Mouse (Mus musculus) thymus, adult 2 months (tissue): ENCODE measurements around the gene Mettl23. TPM values are rescaled to one million over a fixed set of nuclear protein-coding genes. Genes with fewer than 3 reads are reported as not detected.

ENCODE experiments used
- DNase-seq: peaks from one replicate; pipeline ENCODE4 v3.0.0; 2021
- H3K27ac ChIP-seq: fragments of 200-500 bp; 2 replicates; pipeline ENCODE4 v1.5.1; 2012; ENCODE audit warnings: low read length, control low read depth; ENCODE audit not compliant: control insufficient read depth, insufficient read depth
- H3K27me3 ChIP-seq: fragments of 200-500 bp; 2 replicates; pipeline ENCODE4 v1.6.1; 2012; ENCODE audit warnings: mild to moderate bottlenecking, low read length, moderate library complexity, mixed read lengths; ENCODE audit not compliant: control insufficient read depth, insufficient read depth
- H3K36me3 ChIP-seq: fragments of 200-500 bp; 2 replicates; pipeline ENCODE4 v1.6.1; 2012; ENCODE audit warnings: mild to moderate bottlenecking, low read length, moderate library complexity; ENCODE audit not compliant: control insufficient read depth, insufficient read depth
- H3K4me1 ChIP-seq: fragments of 200-500 bp; replicated peaks from 2 replicates; pipeline ENCODE4 v1.6.1; 2012; ENCODE audit warnings: low read length; ENCODE audit not compliant: control insufficient read depth, insufficient read depth
- H3K4me3 ChIP-seq: fragments of 200-500 bp; 2 replicates; pipeline ENCODE4 v1.5.1; 2012; ENCODE audit warnings: mild to moderate bottlenecking, low read length, control low read depth, moderate library complexity; ENCODE audit not compliant: control insufficient read depth, insufficient read depth
- CTCF ChIP-seq: fragments of 200-500 bp; IDR thresholded peaks from 2 replicates; pipeline ENCODE4 v1.5.1; 2012; ENCODE audit warnings: mild to moderate bottlenecking, control low read depth, low read length, moderate library complexity, borderline replicate concordance; ENCODE audit not compliant: control insufficient read depth, poor library complexity, insufficient read depth; ENCODE audit errors: extremely low read depth
- POLR2A ChIP-seq: fragments of 200-500 bp; IDR thresholded peaks from 2 replicates; pipeline ENCODE4 v1.6.1; 2012; ENCODE audit warnings: mild to moderate bottlenecking, low read length, control low read depth, moderate library complexity; ENCODE audit not compliant: control insufficient read depth, poor library complexity, insufficient read depth; ENCODE audit errors: extremely low read depth
- WGBS: fragments of 180-500 bp; shearing (Covaris S2); methylation state at CpG from one replicate; pipeline ENCODE4 v1.1.7; 2018; 5-methylcytosine and 5-hydroxymethylcytosine counted together
- polyA plus RNA-seq: library from polyadenylated mRNA; depleted of rRNA; stranded (reverse); fragments of >200 nt; gene quantifications from 2 replicates; pipeline ENCODE4 v1.2.3, GENCODE M21; 2012

Mettl23 gene
- polyA plus RNA-seq, 1 experiment: 82.6 TPM

- WGBS: 96% methylated on average over 8 of the region's 8 CpGs
- TF ChIP-seq CTCF (no peak), POLR2A (no peak)
- no peaks in the 10 kb centered on the region for H3K4me1 ChIP-seq
- H3K4me3 ChIP-seq: no peak overlapping the region
- no peak overlapping the region for H3K27ac ChIP-seq
- H3K27me3 ChIP-seq: no peaks in the 10 kb centered on the region
- DNase-seq: no peak
- H3K36me3 ChIP-seq: no peaks in the 10 kb centered on the region; the same call in 1 of the 2 replicates
Observed at GRCm38 (mm10) chr11:116878454-116878853, 35.4 kb downstream of the Mettl23 start.

DNA sequence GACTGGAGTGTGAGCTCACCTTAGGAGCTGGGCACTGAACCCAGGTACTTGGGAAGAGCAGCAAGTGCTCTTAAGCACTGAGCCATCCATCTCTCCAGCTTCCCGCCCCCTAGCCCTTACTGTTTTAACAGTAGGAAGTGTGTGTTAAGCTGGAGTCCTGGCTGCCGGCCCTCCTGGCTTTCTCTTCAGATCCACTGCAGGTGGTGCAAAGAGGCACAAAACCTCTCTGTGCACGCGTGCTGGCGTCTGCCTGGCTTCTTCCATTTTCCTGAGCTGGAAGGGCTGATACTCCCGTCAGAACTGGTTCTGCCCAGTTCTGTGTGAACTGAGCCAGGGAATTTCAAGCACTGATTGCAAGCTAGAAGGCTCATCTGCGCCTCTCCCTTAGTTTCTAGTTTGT lies 37.8 kb downstream of the Mettl23 start:
- H3K4me1 ChIP-seq: peaks cover 3% of the 10 kb centered on the region; the same call in 1 of the 2 replicates
- 93% methylated on average over 7 of the region's 7 CpGs for WGBS
- no peak overlapping the region for H3K27ac ChIP-seq
- no peak overlapping the region for H3K4me3 ChIP-seq
- H3K27me3 ChIP-seq: no peaks in the 10 kb centered on the region
- no peak for DNase-seq
- H3K36me3 ChIP-seq: no peaks in the 10 kb centered on the region
- TF ChIP-seq POLR2A: no peak
- TF ChIP-seq CTCF: no peak

DNA sequence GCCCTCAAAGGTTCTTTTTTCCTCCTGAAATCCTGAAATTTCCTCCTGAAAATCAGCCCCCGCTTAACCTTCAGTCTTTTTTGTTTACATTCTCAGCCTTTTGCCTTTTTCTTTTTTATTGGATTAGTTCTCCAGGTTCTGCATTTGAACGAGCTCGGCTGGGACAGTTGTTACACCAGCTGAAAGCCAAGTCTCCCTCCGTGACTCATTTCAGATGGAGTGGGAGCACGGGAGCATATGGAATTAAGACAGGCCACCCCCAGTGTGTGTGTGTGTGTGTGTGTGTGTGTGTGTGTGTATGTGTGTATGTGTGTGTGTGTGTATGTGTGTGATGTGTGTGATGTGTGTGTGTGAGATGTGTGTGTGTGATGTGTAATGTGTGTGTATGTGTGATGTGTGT lies 38.4 kb downstream of the Mettl23 start:
- DNase-seq: no peak
- no peaks in the 10 kb centered on the region for H3K36me3 ChIP-seq
- no peak overlapping the region for H3K27ac ChIP-seq
- no peak overlapping the region for H3K4me3 ChIP-seq
- 96% methylated on average over 5 of the region's 5 CpGs for WGBS
- H3K4me1 ChIP-seq: peaks cover 8% of the 10 kb centered on the region; the same call in 1 of the 2 replicates
- TF ChIP-seq POLR2A (no peak), CTCF (no peak)
- H3K27me3 ChIP-seq: no peaks in the 10 kb centered on the region

DNA sequence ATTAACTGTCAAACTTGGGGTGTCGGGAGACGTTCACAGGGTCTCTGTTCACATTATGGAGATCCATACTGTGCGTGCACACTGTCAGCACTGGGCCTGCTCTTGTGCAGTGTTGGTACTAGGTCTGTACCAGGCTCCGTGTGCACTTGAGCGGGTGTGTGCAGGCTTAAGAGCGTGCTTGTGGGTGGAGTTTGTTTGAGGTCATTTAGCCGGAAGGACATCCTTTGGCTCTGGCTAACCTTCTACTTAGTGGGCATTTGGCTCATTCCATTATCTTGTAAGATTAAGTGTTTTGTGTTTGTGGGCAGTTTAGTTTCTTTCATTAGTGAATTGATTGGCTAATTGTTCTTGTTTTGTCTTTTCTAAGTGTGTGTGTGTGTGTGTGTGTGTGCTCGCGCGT lies 39.4 kb downstream of the Mettl23 start:
- Histone ChIP-seq H3K27ac (no peak overlapping the region), H3K4me1 (peaks cover 18% of the 10 kb centered on the region), H3K36me3 (no peaks in the 10 kb centered on the region), H3K4me3 (no peak overlapping the region), H3K27me3 (no peaks in the 10 kb centered on the region)
- 98% methylated on average over 10 of the region's 10 CpGs for WGBS
- DNase-seq: no peak
- TF ChIP-seq POLR2A: no peak
- no peak for TF ChIP-seq CTCF

DNA sequence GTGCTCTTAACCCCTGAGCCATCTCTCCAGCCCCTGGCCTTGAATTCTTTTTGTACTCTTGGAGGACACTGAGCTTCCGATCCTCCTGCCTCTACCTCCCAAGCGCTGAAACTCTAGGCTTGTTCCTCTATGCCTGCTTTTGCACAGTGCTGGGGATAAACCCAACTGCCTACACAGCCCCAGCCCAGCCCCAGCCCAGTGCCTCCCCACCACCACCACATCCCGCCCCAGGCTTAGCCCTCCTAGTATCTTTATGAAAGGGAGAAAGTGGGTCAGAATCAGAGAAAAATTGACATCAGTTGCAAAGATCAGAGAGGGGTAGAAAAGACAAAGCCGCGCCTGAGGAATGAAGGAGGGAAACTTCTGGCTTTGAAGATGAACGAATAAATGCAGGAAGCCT lies 41.0 kb downstream of the Mettl23 start:
- Histone ChIP-seq H3K36me3 (no peaks in the 10 kb centered on the region), H3K4me1 (peaks cover 23% of the 10 kb centered on the region), H3K27me3 (no peaks in the 10 kb centered on the region), H3K4me3 (no peak overlapping the region), H3K27ac (no peak overlapping the region)
- TF ChIP-seq POLR2A (no peak), CTCF (no peak)
- 71% methylated on average over 6 of the region's 6 CpGs for WGBS
- DNase-seq: no peak

DNA sequence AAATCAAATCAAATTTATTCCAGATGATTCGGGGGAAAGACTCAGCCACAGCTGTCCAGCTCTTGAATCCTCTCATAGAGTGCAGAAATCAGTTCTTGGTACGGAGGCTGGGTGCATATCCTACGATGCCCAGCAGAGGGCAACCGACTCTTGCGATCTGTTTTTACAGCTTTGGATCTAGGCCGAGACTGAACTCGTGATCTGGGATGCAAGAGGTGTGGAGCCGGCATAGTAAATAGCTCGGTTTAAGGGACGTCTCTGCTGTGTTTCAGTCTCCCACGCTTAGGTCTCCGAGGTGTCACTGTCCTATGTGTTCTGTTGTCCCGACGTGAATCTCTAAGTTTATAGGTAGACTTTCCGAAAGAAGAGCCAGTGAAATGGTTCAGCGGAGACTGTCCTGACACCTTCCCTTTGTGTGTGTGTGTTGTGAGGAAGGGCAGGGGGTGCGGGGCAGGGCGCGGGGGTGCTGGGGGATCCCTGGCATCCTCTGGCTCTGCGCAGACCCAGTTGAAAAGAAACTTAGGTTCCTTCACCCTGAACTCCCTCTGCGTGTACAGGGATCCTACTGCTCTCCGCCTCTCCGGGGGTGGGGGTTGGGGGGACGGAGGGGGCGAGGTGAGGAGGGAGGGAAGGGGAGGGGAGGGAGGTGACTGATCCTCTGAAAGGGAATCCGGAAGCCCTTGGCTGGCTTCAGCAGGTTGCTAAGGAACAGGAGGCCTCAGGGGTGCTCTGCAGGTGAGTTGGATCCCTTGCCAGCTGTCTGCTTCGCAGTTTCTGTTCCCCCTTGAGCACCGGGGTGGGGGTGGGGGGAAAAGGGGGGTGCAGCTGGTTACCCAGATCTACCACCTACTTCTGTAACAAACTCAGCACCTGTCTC lies 42.4 kb downstream of the Mettl23 start:
- 6% methylated on average over 28 of the region's 28 CpGs for WGBS
- Histone ChIP-seq H3K36me3 (no peaks in the 10 kb centered on the region), H3K27me3 (no peaks in the 10 kb centered on the region), H3K4me3 (peak overlapping the region; percentile 33; the same call in 1 of the 2 replicates), H3K4me1 (peaks cover 29% of the 10 kb centered on the region), H3K27ac (peak overlapping the region; percentile 88)
- DNase-seq: peak; percentile 76
- TF ChIP-seq CTCF (peak; percentile 78; the same call in 1 of the 2 replicates), POLR2A (no peak)

GRCm38 (mm10) chr11:116887136-116887535 lies 44.1 kb downstream of the Mettl23 start:
- Histone ChIP-seq H3K4me3 (no peak overlapping the region), H3K4me1 (peaks cover 29% of the 10 kb centered on the region), H3K27me3 (no peaks in the 10 kb centered on the region), H3K36me3 (no peaks in the 10 kb centered on the region), H3K27ac (peak overlapping the region; percentile 84)
- TF ChIP-seq POLR2A (no peak), CTCF (no peak)
- 59% methylated on average over 5 of the region's 5 CpGs for WGBS
- peak; percentile 27 for DNase-seq
